8 mouse cellular contexts compared by ENCODE assay signal in the genomic region with DNA sequence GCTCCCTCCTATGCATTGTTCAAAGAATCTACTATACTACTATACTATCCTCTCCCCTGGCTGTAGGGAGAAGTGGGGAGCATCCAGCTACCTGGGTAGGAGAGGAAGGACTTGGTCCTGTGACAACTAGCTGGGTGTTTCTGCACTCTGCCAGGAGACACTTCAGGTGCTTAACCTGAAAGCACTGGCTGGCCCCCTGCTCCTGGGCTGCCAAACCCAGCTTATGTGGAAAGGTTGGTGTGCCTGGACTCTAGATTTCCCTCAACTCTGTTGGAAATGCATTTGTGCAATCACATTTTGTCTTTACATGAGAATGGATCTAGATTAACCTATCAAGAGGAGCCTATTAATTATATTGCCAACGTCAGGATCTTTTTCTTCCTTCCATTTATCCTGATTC. TPM values are rescaled to one million over a fixed set of nuclear protein-coding genes. Genes with fewer than 3 reads are reported as not detected.
DNase-seq lines count a peak whose midpoint lies in the region; ATAC-seq and TF ChIP-seq lines count a peak whose summit lies in the region.

No protein-coding gene starts in this region.

- 62% methylated on average over 1 of the region's 1 CpGs for WGBS in lung, embryonic 15.5 days
- 74% methylated on average over 1 of the region's 1 CpGs for WGBS in limb, embryonic 13.5 days
- 63% methylated on average over 1 of the region's 1 CpGs for WGBS in small intestine, adult 2 months

- no peaks in the 10 kb centered on the region for H3K9me3 ChIP-seq in lung, embryonic 15.5 days
- no peaks in the 10 kb centered on the region for H3K9me3 ChIP-seq in limb, embryonic 13.5 days

- peak overlapping the region; percentile 71 for H3K4me3 ChIP-seq in lung, embryonic 15.5 days
- H3K4me3 ChIP-seq in limb, embryonic 13.5 days: peak overlapping the region; percentile 79
- 0 out of 2 replicates have a peak overlapping the region, but pooled peaks have one; percentile 82 for H3K4me3 ChIP-seq in small intestine, adult 2 months (ENCODE audit: low read depth, low read length)

- H3K36me3 ChIP-seq in lung, embryonic 15.5 days: no peaks in the 10 kb centered on the region
- peaks cover 9% of the 10 kb centered on the region for H3K36me3 ChIP-seq in limb, embryonic 13.5 days
- no peaks in the 10 kb centered on the region for H3K36me3 ChIP-seq in small intestine, adult 2 months (ENCODE audit: control insufficient read depth, insufficient read depth, low read length)

- peak overlapping the region; percentile 79; the same call in 1 of the 2 replicates for H3K9ac ChIP-seq in lung, embryonic 15.5 days
- H3K9ac ChIP-seq in limb, embryonic 13.5 days: no peak overlapping the region

- peak overlapping the region; percentile 90 for H3K27ac ChIP-seq in lung, embryonic 15.5 days
- peak overlapping the region; percentile 88; the same call in 1 of the 2 replicates for H3K27ac ChIP-seq in limb, embryonic 13.5 days
- H3K27ac ChIP-seq in small intestine, adult 2 months (ENCODE audit: insufficient read depth, low read depth, low read length): no peak overlapping the region

- H3K4me2 ChIP-seq in lung, embryonic 15.5 days: peak overlapping the region; percentile 84
- H3K4me2 ChIP-seq in limb, embryonic 13.5 days (replicated peaks): peak overlapping the region; percentile 89

- peak; percentile 35 for DNase-seq in cerebellum, adult 11-12 months
- DNase-seq in cerebellum, adult 8-10 months: no peak
- no peak for DNase-seq in lung, postnatal 4 days
- no peak for DNase-seq in adrenal gland, adult 2 months
- no peak for DNase-seq in frontal cortex, postnatal 14 days (ENCODE audit: low spot score in 2 of 2)

- no peak for TF ChIP-seq CTCF in small intestine, adult 2 months (IDR thresholded peaks at IDR 0.05; ENCODE audit: extremely low read depth, insufficient read length, insufficient replicate concordance, low read depth, low read length)

- no peak; the same call in 1 of the 2 replicates for ATAC-seq in lung, embryonic 15.5 days (ENCODE audit: borderline replicate concordance, extremely low read depth, low FRiP score, low TSS enrichment)
- no peak for ATAC-seq in limb, embryonic 13.5 days (ENCODE audit: low FRiP score, low read depth)

- TF ChIP-seq POLR2A in small intestine, adult 2 months (IDR thresholded peaks at IDR 0.05; ENCODE audit: low read depth, low read length): no peak

- peaks cover 28% of the 10 kb centered on the region for H3K4me1 ChIP-seq in lung, embryonic 15.5 days
- H3K4me1 ChIP-seq in limb, embryonic 13.5 days: peaks cover 23% of the 10 kb centered on the region
- H3K4me1 ChIP-seq in small intestine, adult 2 months (ENCODE audit: control insufficient read depth, insufficient read depth, insufficient read length, low read length): peaks cover 8% of the 10 kb centered on the region; the same call in 1 of the 2 replicates

- H3K27me3 ChIP-seq in lung, embryonic 15.5 days: peaks cover 11% of the 10 kb centered on the region
- no peaks in the 10 kb centered on the region for H3K27me3 ChIP-seq in limb, embryonic 13.5 days
- H3K27me3 ChIP-seq in small intestine, adult 2 months (ENCODE audit: control insufficient read depth, insufficient read depth, low read length): no peaks in the 10 kb centered on the region

RNA-seq across cellular contexts. Expression of a gene that starts 0.5 kb away (rescaled TPM):
- polyA plus RNA-seq in lung, embryonic 15.5 days (2015; fragmentation: Nextera tagmentation; extraction: Ambion mirVana): 9.0 and 10.3 TPM in 2 replicates
- 8.8 and 10.2 TPM in 2 replicates for polyA plus RNA-seq in limb, embryonic 13.5 days (2015; fragmentation: Nextera tagmentation; extraction: Ambion mirVana)
- 7.7 and 9.7 TPM in 2 replicates for polyA plus RNA-seq in small intestine, adult 2 months (2012; rRNA removed)
- 10 to 100 TPM; 16.5 to 25.2 TPM for total RNA-seq in adrenal gland, adult 2 months (2021)
- polyA plus RNA-seq in adrenal gland, adult 2 months (2012; rRNA removed): 21.1 and 23.4 TPM in 2 replicates
